ENCODE assay signal across 8 mouse cellular contexts in the genomic region with DNA sequence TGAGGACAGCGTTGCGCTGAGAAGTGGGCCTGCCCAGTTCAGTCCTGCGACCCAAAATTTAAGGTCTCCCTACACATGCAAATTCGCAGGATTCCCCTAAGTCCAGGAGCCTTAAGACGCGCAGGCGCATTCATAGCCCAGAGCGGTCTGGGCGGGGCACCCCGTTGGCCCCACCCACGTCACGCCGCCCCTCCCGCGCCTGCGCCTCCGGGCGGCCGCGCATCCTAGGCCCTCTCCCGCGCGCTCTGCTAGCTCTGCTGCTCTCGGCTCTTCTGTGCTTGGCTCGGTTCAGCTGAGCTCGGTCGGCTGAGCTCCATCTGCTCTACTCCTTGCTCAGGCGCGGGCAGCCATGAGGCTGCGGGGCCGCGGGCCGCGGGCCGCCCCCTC. TPM values are rescaled to one million over a fixed set of nuclear protein-coding genes. Genes with fewer than 3 reads are reported as not detected.
DNase-seq lines count a peak whose midpoint lies in the region; ATAC-seq and TF ChIP-seq lines count a peak whose summit lies in the region.

Gene Lpcat1 (plus strand): TSS at position 164 of the 387 bp plus-strand sequence.

- TF ChIP-seq POLR2A in thymus, adult 2 months (IDR thresholded peaks at IDR 0.05; ENCODE audit: control insufficient read depth, extremely low read depth, insufficient read depth, low read length, poor library complexity), result peak; percentile 67; the same call in 1 of the 2 replicates

- peak within 1 kb of the TSS; percentile 95 for H3K9ac ChIP-seq in lung, embryonic 16.5 days (ENCODE audit: low read length)

- peaks cover 21% of the 10 kb centered on the region for H3K36me3 ChIP-seq in hindbrain, embryonic 10.5 days
- no peaks in the 10 kb centered on the region for H3K36me3 ChIP-seq in lung, embryonic 16.5 days (ENCODE audit: control insufficient read depth, insufficient read depth, low read length)
- H3K36me3 ChIP-seq in thymus, adult 2 months (ENCODE audit: control insufficient read depth, insufficient read depth, low read length), result no peaks in the 10 kb centered on the region

- no peaks in the 10 kb centered on the region for H3K9me3 ChIP-seq in hindbrain, embryonic 10.5 days
- H3K9me3 ChIP-seq in lung, embryonic 16.5 days (ENCODE audit: control insufficient read depth, low read length), result no peaks in the 10 kb centered on the region

- under 1% methylated on average over 35 of the region's 35 CpGs for WGBS in hindbrain, embryonic 10.5 days
- 0% methylated on average over 34 of the region's 35 CpGs for WGBS in lung, embryonic 16.5 days
- WGBS in thymus, adult 2 months, result under 1% methylated on average over 34 of the region's 35 CpGs

- peak within 1 kb of the TSS; percentile 96 for H3K27ac ChIP-seq in hindbrain, embryonic 10.5 days
- H3K27ac ChIP-seq in lung, embryonic 16.5 days (ENCODE audit: low read length), result peak within 1 kb of the TSS; percentile 97
- H3K27ac ChIP-seq in thymus, adult 2 months (ENCODE audit: control insufficient read depth, insufficient read depth, low read length), result no peak within 1 kb of the TSS

- TF ChIP-seq CTCF in thymus, adult 2 months (IDR thresholded peaks at IDR 0.05; ENCODE audit: borderline replicate concordance, control insufficient read depth, extremely low read depth, insufficient read depth, low read length, poor library complexity), result peak; percentile 47; the same call in 1 of the 2 replicates

- H3K4me3 ChIP-seq in hindbrain, embryonic 10.5 days, result peak within 1 kb of the TSS; percentile 80
- peak within 1 kb of the TSS; percentile 98 for H3K4me3 ChIP-seq in lung, embryonic 16.5 days (ENCODE audit: low read length)
- peak within 1 kb of the TSS; percentile 73 for H3K4me3 ChIP-seq in thymus, adult 2 months (ENCODE audit: control insufficient read depth, insufficient read depth, low read length)

- ATAC-seq in lung, embryonic 16.5 days (ENCODE audit: low read depth), result peak; percentile 97

- H3K4me1 ChIP-seq in hindbrain, embryonic 10.5 days (replicated peaks), result peaks cover 39% of the 10 kb centered on the region
- peaks cover 23% of the 10 kb centered on the region for H3K4me1 ChIP-seq in lung, embryonic 16.5 days (replicated peaks; ENCODE audit: control insufficient read depth, insufficient read depth, low read length)
- peaks cover 19% of the 10 kb centered on the region for H3K4me1 ChIP-seq in thymus, adult 2 months (replicated peaks; ENCODE audit: control insufficient read depth, insufficient read depth, low read length)

- H3K4me2 ChIP-seq in lung, embryonic 16.5 days (ENCODE audit: low read depth, low read length), result peak within 1 kb of the TSS; percentile 88

- peak; percentile 94 for DNase-seq in NIH3T3 (ENCODE audit: low read depth)
- DNase-seq in cerebellum, adult 9-11 months, result peak; percentile 93
- peak; percentile 75 to 91 for DNase-seq in frontal cortex, adult 2 months (ENCODE audit: extremely low spot score in 1 of 2, low spot score in 1 of 2)
- DNase-seq in hindbrain, embryonic 10.5 days (ENCODE audit: low spot score), result peak; percentile 89
- peak; percentile 92 for DNase-seq in layer of hippocampus, adult 9-11 months
- peak; percentile 75 for DNase-seq in ovary, adult 18-20 months (ENCODE audit: low spot score)
- DNase-seq in thymus, adult 2 months, result peak; percentile 89

- no peaks in the 10 kb centered on the region for H3K27me3 ChIP-seq in hindbrain, embryonic 10.5 days (ENCODE audit: insufficient read depth, poor library complexity, severe bottlenecking)
- H3K27me3 ChIP-seq in lung, embryonic 16.5 days (ENCODE audit: control insufficient read depth, insufficient read depth, low read depth, low read length), result no peaks in the 10 kb centered on the region
- H3K27me3 ChIP-seq in thymus, adult 2 months (ENCODE audit: control insufficient read depth, insufficient read depth, low read length), result no peaks in the 10 kb centered on the region

RNA-seq across cellular contexts. Expression of gene Lpcat1, which starts in this region (rescaled TPM):
- 33.4 and 44.2 TPM in 2 replicates for polyA plus RNA-seq in frontal cortex, adult 2 months (2012; rRNA removed)
- polyA plus RNA-seq in hindbrain, embryonic 10.5 days (2016; fragmentation: Nextera tagmentation; extraction: Ambion mirVana), result 58.1 and 66.3 TPM in 2 replicates
- polyA plus RNA-seq in lung, embryonic 16.5 days (2015; fragmentation: Nextera tagmentation; extraction: Ambion mirVana), result 119 and 140 TPM in 2 replicates
- 38.9 and 40.9 TPM in 2 replicates for polyA plus RNA-seq in thymus, adult 2 months (2012; rRNA removed)
